Mouse (Mus musculus) embryonic facial prominence, embryonic 13.5 days (tissue): Measurements from ENCODE around the gene Gm3618. TPM values are rescaled to one million over a fixed set of nuclear protein-coding genes. Genes with fewer than 3 reads are reported as not detected.
"Not testable (repeated sequence)": the region's sequence is repeated elsewhere in the genome, so short reads cannot be mapped to it uniquely, and the experiment has no call there.

ENCODE experiments used
- ATAC-seq: fragments of 200-750 bp; cut with Nextera tagmentation; 2 replicates; pipeline ENCODE4 v1.8.0; 2017; ENCODE audit warnings: low read depth; ENCODE audit not compliant: insufficient number of reproducible peaks, insufficient read depth, low FRiP score, low TSS enrichment
- H3K27ac ChIP-seq: fragments of 300-500 bp; sonication (generic); 2 replicates; pipeline ENCODE4 v1.5.1; 2015; ENCODE audit warnings: moderate library complexity, mild to moderate bottlenecking, inconsistent platforms
- H3K27me3 ChIP-seq: fragments of 300-500 bp; sonication (generic); 2 replicates; pipeline ENCODE4 v1.6.1; 2015; ENCODE audit warnings: mild to moderate bottlenecking, inconsistent platforms
- H3K36me3 ChIP-seq: fragments of 300-500 bp; sonication (generic); 2 replicates; pipeline ENCODE4 v1.6.1; 2015; ENCODE audit warnings: mild to moderate bottlenecking, inconsistent platforms
- H3K4me1 ChIP-seq: fragments of 300-500 bp; sonication (generic); 2 replicates; pipeline ENCODE4 v1.6.1; 2015; ENCODE audit warnings: inconsistent platforms
- H3K4me2 ChIP-seq: fragments of 300-500 bp; sonication (generic); 2 replicates; pipeline ENCODE4 v1.6.1; 2015; ENCODE audit warnings: moderate library complexity, mild to moderate bottlenecking, inconsistent platforms
- H3K4me3 ChIP-seq: fragments of 300-500 bp; sonication (generic); 2 replicates; pipeline ENCODE4 v1.5.1; 2015; ENCODE audit warnings: mild to moderate bottlenecking, inconsistent platforms
- H3K9ac ChIP-seq: fragments of 300-500 bp; sonication (generic); 2 replicates; pipeline ENCODE4 v1.6.1; 2015; ENCODE audit warnings: mild to moderate bottlenecking, inconsistent platforms
- H3K9me3 ChIP-seq: fragments of 300-500 bp; sonication (generic); 2 replicates; pipeline ENCODE4 v1.6.1; 2016; ENCODE audit warnings: inconsistent platforms
- WGBS: fragments of 180-500 bp; shearing (Covaris S2); methylation state at CpG from one replicate; pipeline ENCODE4 v1.1.7; 2015; ENCODE audit warnings: mixed read lengths; 5-methylcytosine and 5-hydroxymethylcytosine counted together
- polyA plus RNA-seq: library from polyadenylated mRNA; unstranded; fragments of >200 nt; fragmentation: Nextera tagmentation; extraction: Ambion mirVana; gene quantifications from 2 replicates; pipeline ENCODE4 v1.2.1, GENCODE M21; 2015

Gm3618 gene
- polyA plus RNA-seq: not detected in 2 replicates

GRCm38 (mm10) chr14:6343578-6343977 lies at the start of gene Gm3618:
Gene Gm3618, minus strand, starts transcription at chr14:6343678.
- H3K9me3 ChIP-seq, H3K9ac ChIP-seq, H3K27me3 ChIP-seq, H3K27ac ChIP-seq, ATAC-seq, H3K4me2 ChIP-seq, H3K36me3 ChIP-seq, H3K4me1 ChIP-seq, H3K4me3 ChIP-seq: not testable (repeated sequence)
- WGBS: no CpG with 5 or more reads among the region's 10 CpGs

DNA sequence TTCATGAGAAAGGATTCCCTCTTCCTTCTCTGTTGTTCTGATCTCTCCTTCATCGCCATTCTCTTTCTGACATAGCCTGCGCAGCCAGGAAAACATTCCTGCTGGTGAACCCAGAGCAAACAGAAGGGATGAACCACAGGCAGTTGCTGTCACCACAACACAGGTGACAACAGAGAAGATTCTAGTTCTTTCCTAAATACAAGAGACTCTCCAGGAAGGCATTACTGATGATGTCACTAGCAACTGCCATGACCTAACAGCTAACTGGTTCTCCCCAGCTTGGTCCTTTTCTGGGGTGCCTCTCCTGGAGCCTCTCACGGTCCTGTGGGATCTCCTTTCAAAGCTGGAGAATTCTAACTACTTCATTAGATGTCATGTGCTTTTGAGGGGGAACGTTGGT lies 46.7 kb upstream of the Gm3618 start, which contains the start of gene Gm16440:
Gene Gm16440 (minus strand): TSS at position 101 of the 400 bp plus-strand sequence.
- ATAC-seq: not testable (repeated sequence)

GRCm38 (mm10) chr14:6304743-6305142 lies 38.7 kb downstream of the Gm3618 start, which contains the start of gene Gm21103:
Gene Gm21103, minus strand, starts transcription at chr14:6304843.
- H3K9ac ChIP-seq, ATAC-seq, H3K4me2 ChIP-seq, H3K4me3 ChIP-seq, H3K9me3 ChIP-seq, H3K36me3 ChIP-seq, H3K4me1 ChIP-seq, H3K27me3 ChIP-seq, H3K27ac ChIP-seq: not testable (repeated sequence)
- 92% methylated on average over 2 of the region's 2 CpGs for WGBS

More for the DNA sequence above, 46.7 kb upstream of the Gm3618 start, which contains the start of gene Gm16440:
- not testable (repeated sequence) for H3K9ac ChIP-seq, H3K4me2 ChIP-seq, H3K4me3 ChIP-seq, H3K4me1 ChIP-seq, H3K9me3 ChIP-seq, H3K27me3 ChIP-seq, H3K36me3 ChIP-seq, H3K27ac ChIP-seq
- 88% methylated on average over 2 of the region's 4 CpGs for WGBS

DNA sequence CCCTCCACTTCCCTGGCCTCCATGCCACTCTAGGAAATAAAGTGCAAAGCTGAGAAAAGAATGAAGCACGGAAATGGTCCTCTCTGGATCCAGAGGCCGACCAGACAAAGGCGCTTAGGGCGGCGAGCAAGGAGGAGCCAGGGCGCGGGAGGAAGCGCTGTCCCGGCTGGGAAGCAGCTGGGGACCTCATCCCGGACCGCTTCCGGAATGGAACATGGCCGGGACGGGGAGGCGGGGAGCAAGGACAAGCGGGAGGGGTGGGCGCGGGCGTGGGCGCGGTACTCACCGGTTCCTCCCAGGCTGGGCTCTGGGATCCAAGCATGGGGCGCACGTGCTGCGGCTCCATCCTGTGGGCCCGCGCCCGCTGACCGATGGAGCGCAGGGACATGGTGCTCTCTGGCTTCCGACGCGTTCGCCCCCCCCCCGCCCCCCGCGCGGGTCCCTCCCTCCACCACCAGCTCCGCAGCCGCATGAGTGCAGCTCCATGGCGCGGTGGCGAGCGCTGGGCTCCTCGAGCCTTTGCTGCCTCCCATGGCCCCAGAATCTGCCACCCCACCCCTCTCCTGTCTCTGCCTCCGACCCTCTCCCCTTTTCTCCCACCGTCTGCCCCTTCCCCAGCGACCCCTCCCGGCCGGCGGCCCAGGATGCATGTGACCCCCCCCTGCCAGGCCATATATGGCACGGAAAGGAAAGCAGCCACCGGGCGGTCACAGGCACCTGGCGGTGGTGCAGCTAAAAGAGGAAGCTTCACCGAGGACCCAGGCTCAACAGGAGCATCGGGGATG lies 56.4 kb downstream of the Gm3618 start, which contains the start of gene Gm3411:
Gene Gm3411 (minus strand): TSS at position 320 of the 785 bp plus-strand sequence.
- not testable (repeated sequence) for H3K4me1 ChIP-seq, ATAC-seq, H3K27me3 ChIP-seq, H3K27ac ChIP-seq, H3K36me3 ChIP-seq, H3K9me3 ChIP-seq
- Histone ChIP-seq H3K9ac (peak within 1 kb of the TSS; percentile 69), H3K4me2 (peak within 1 kb of the TSS; percentile 72), H3K4me3 (peak within 1 kb of the TSS; percentile 53)
- 2% methylated on average over 53 of the region's 57 CpGs for WGBS

Other genes with a start within 250 kb of the Gm3618 start
- gene Gm8206, start 249.7 kb downstream of the Gm3618 start, polyA plus RNA-seq: 0.98 and 2.1 TPM in 2 replicates
- gene Gm3468, start 235.0 kb downstream of the Gm3618 start, polyA plus RNA-seq: 1.6 and 2.2 TPM in 2 replicates
- gene Gm3476, start 217.9 kb downstream of the Gm3618 start, polyA plus RNA-seq: not detected in 2 replicates
- not detected in 2 replicates for gene Gm21560, start 124.4 kb downstream of the Gm3618 start, polyA plus RNA-seq
- 1.3 and 1.7 TPM in 2 replicates for gene Gm3411, start 56.4 kb downstream of the Gm3618 start, polyA plus RNA-seq
- gene Gm21103, start 38.8 kb downstream of the Gm3618 start, polyA plus RNA-seq: not detected in 2 replicates
- not detected in 2 replicates for gene Gm16440, start 46.6 kb upstream of the Gm3618 start, polyA plus RNA-seq
- gene Gm3591, start 68.8 kb upstream of the Gm3618 start, polyA plus RNA-seq: 1.6 and 1.8 TPM in 2 replicates
- gene Gm3594, start 100.9 kb upstream of the Gm3618 start, polyA plus RNA-seq: not detected in 2 replicates
- gene Gm8356, start 193.6 kb upstream of the Gm3618 start, polyA plus RNA-seq: not detected in 2 replicates
- 0.67 TPM in 1 of 2 replicates, not detected in the other for gene Gm3629, start 246.9 kb upstream of the Gm3618 start, polyA plus RNA-seq